Comparison of ENCODE assay signal across 10 mouse cellular contexts in genomic region chr12:11437907-11438447, GRCm38 (mm10). TPM values are rescaled to one million over a fixed set of nuclear protein-coding genes. Genes with fewer than 3 reads are reported as not detected.
A peak's percentile ranks its signal among the peaks of the same experiment; 100 is the strongest.
DNase-seq lines count a peak whose midpoint lies in the region; ATAC-seq and TF ChIP-seq lines count a peak whose summit lies in the region.
"Had no signal": no experiment of that assay in that cellular context is flagged by ENCODE, and none has a peak within 500 bp of the region (broad histone marks: within the 10 kb centered on the region; RNA-seq: fewer than 3 reads in every experiment).

No protein-coding gene starts in this region.

- peaks cover 5% of the 10 kb centered on the region; the same call in 1 of the 2 replicates for H3K4me1 ChIP-seq in forebrain, embryonic 14.5 days (ENCODE audit: control insufficient read depth, insufficient read depth, low read length)
- no peaks in the 10 kb centered on the region for H3K4me1 ChIP-seq in liver, postnatal 0 days (ENCODE audit: insufficient read depth)

- H3K27me3 ChIP-seq in forebrain, embryonic 14.5 days (replicated peaks; ENCODE audit: control insufficient read depth, insufficient read depth, low read length) = no peaks in the 10 kb centered on the region
- peaks cover 39% of the 10 kb centered on the region for H3K27me3 ChIP-seq in liver, postnatal 0 days (ENCODE audit: insufficient read depth, low read length)

- 14% methylated on average over 23 of the region's 23 CpGs for WGBS in forebrain, embryonic 14.5 days
- WGBS in liver, postnatal 0 days (ENCODE audit: insufficient replicate concordance) = 31% methylated on average over 23 of the region's 23 CpGs

- ATAC-seq in cerebellum, adult (ENCODE audit: insufficient number of reproducible peaks, low FRiP score, low TSS enrichment) = no peak
- peak; percentile 24 for ATAC-seq in forebrain, embryonic 14.5 days
- ATAC-seq in liver, postnatal 0 days = no peak

- DNase-seq in cerebellum, adult 11-12 months = peak; percentile 74
- DNase-seq in lung, postnatal 10 days = peak; percentile 14
- DNase-seq in lung, postnatal 36 days = no peak
- DNase-seq in forebrain, embryonic 14.5 days (ENCODE audit: low spot score) = peak; percentile 16
- no peak for DNase-seq in liver, postnatal 0 days
- no peak for DNase-seq in yolk sac, embryonic 10.5 days (ENCODE audit: low spot score)
- DNase-seq in B cell, adult 2 months = no peak

- no peak for TF ChIP-seq CTCF in liver, postnatal 0 days (IDR thresholded peaks at IDR 0.05; ENCODE audit: low read depth)

- no peaks in the 10 kb centered on the region for H3K36me3 ChIP-seq in forebrain, embryonic 14.5 days (ENCODE audit: control insufficient read depth, insufficient read depth, low read length)
- no peaks in the 10 kb centered on the region for H3K36me3 ChIP-seq in liver, postnatal 0 days (replicated peaks; ENCODE audit: insufficient read depth, low read length)

- H3K4me2 ChIP-seq in forebrain, embryonic 14.5 days (ENCODE audit: low read length) = peak overlapping the region; percentile 87
- peak overlapping the region; percentile 29; the same call in 1 of the 2 replicates for H3K4me2 ChIP-seq in liver, postnatal 0 days (ENCODE audit: low read depth, low read length)

- H3K9ac ChIP-seq in forebrain, embryonic 14.5 days (ENCODE audit: low read length) = peak overlapping the region; percentile 45; the same call in 1 of the 2 replicates
- no peak overlapping the region for H3K9ac ChIP-seq in liver, postnatal 0 days (replicated peaks)

- H3K9me3 ChIP-seq in forebrain, embryonic 14.5 days (replicated peaks; ENCODE audit: control insufficient read depth, low read length) = no peaks in the 10 kb centered on the region
- no peaks in the 10 kb centered on the region for H3K9me3 ChIP-seq in liver, postnatal 0 days (ENCODE audit: low read length)

- no peak overlapping the region for H3K27ac ChIP-seq in forebrain, embryonic 14.5 days (ENCODE audit: low read depth, low read length)
- H3K27ac ChIP-seq in liver, postnatal 0 days (ENCODE audit: low read depth) = no peak overlapping the region

- H3K4me3 ChIP-seq in forebrain, embryonic 14.5 days (ENCODE audit: low read depth, low read length) = peak overlapping the region; percentile 16
- no peak overlapping the region for H3K4me3 ChIP-seq in liver, postnatal 0 days (ENCODE audit: low read depth, low read length)

- no peak for TF ChIP-seq EP300 in liver, postnatal 0 days (IDR thresholded peaks at IDR 0.05; ENCODE audit: low read depth)

RNA-seq across cellular contexts. Expression of gene Vsnl1, which starts 1.6 kb away (rescaled TPM):
- 12.8 and 19.7 TPM in 2 replicates for polyA plus RNA-seq in forebrain, embryonic 14.5 days (2014; fragmentation: Nextera tagmentation; extraction: Ambion mirVana)
- polyA plus RNA-seq in liver, postnatal 0 days (2015; fragmentation: Nextera tagmentation; extraction: Ambion mirVana) = not detected in 2 replicates
- polyA plus RNA-seq: C2C12; liver, embryonic 16.5 days had no signal

RNA-seq across cellular contexts. Expression of gene Rad51ap2, which starts 17.9 kb away (rescaled TPM):
- polyA plus RNA-seq in forebrain, embryonic 14.5 days (2014; fragmentation: Nextera tagmentation; extraction: Ambion mirVana) = 0.09 and 0.15 TPM in 2 replicates
- not detected in 2 replicates for polyA plus RNA-seq in liver, postnatal 0 days (2015; fragmentation: Nextera tagmentation; extraction: Ambion mirVana)

Comparison
In these comparisons a context has a peak if more than half of its experiments do, and no peak if none do; other contexts are left out.
1. DNase-seq: peak in cerebellum, adult 11-12 months (single experiment), lung, postnatal 10 days (single experiment) and forebrain, embryonic 14.5 days (single experiment); none in lung, postnatal 36 days (single experiment), liver, postnatal 0 days (single experiment), yolk sac, embryonic 10.5 days (single experiment) and B cell, adult 2 months (0 of 2).
2. RNA of gene Vsnl1, which starts 1.6 kb away (polyA plus RNA-seq): 12.8 to 19.7 TPM in forebrain, embryonic 14.5 days; not detected in liver, postnatal 0 days; every median in the first group is over 10 times any median in the second.